In the genomic region with DNA sequence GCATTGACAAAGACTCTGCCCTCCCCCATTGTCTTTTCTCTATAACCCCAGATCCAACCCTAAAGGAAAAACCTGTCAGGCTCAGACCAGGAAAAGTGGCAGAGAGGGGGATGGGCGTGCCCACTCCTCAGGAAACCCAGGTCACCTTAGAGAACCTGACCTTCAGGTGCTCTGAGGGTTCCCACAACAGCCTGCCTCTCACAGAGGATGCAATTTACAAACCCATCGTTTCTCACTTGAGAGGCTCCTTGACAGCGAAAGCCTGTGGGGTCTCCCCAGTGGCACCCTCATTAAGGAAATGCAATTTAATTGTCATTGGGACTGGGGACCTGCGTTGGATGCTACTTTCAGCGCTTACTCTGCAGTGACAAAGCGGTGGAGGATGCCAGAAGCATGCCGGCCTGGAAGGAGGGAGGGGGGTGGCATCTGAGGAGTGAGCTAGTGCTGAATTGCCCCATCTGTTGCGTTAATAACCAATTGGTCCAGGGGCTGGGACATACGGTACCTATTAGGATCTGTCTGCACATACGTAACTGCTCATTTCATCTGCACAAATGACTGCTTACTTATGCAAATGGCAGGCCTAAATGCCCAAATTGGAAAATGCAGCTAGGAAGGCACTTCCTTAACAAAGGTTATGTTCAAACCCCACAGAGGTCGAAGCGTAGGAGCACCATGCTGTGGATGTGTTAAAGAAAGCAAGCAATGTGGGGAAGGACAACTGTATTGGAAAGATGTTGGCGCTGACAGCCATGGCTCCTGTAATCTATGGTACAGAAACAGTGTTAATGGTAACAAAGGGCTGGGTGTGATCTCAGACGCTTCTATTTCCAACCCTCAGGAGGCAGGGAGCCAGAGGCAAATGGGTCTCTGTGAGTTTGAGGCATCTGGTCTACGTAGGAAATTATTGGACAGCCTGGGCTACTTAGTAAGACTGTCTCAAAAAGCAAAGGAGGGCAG, we compare ENCODE assay signal across 13 mouse cellular contexts. TPM values are rescaled to one million over a fixed set of nuclear protein-coding genes. Genes with fewer than 3 reads are reported as not detected.
DNase-seq lines count a peak whose midpoint lies in the region; ATAC-seq lines count a peak whose summit lies in the region.
"Had no signal": no experiment of that assay in that cellular context is flagged by ENCODE, and none has a peak within 500 bp of the region (broad histone marks: within the 10 kb centered on the region; RNA-seq: fewer than 3 reads in every experiment).

No protein-coding gene starts in this region.

- H3K4me2 ChIP-seq in embryonic facial prominence, embryonic 15.5 days (replicated peaks), result no peak overlapping the region
- H3K4me2 ChIP-seq in hindbrain, embryonic 16.5 days (ENCODE audit: low read length), result no peak overlapping the region
- no peak overlapping the region for H3K4me2 ChIP-seq in neural tube, embryonic 12.5 days (replicated peaks)
- H3K4me2 ChIP-seq: heart, embryonic 11.5 days; intestine, embryonic 15.5 days had no signal

- H3K27me3 ChIP-seq in embryonic facial prominence, embryonic 15.5 days, result no peaks in the 10 kb centered on the region; the same call in 1 of the 2 replicates
- no peaks in the 10 kb centered on the region for H3K27me3 ChIP-seq in hindbrain, embryonic 16.5 days (replicated peaks; ENCODE audit: control insufficient read depth, insufficient read depth, low read length)
- no peaks in the 10 kb centered on the region for H3K27me3 ChIP-seq in neural tube, embryonic 12.5 days (replicated peaks)
- H3K27me3 ChIP-seq: intestine, embryonic 15.5 days had no signal

- H3K4me1 ChIP-seq in embryonic facial prominence, embryonic 15.5 days, result peaks cover 9% of the 10 kb centered on the region; the same call in 1 of the 2 replicates
- H3K4me1 ChIP-seq in hindbrain, embryonic 16.5 days (ENCODE audit: control insufficient read depth, insufficient read depth, low read depth, low read length), result peaks cover 28% of the 10 kb centered on the region
- peaks cover 27% of the 10 kb centered on the region for H3K4me1 ChIP-seq in neural tube, embryonic 12.5 days

- no peak overlapping the region for H3K27ac ChIP-seq in embryonic facial prominence, embryonic 15.5 days (replicated peaks)
- H3K27ac ChIP-seq in hindbrain, embryonic 16.5 days (ENCODE audit: low read depth, low read length), result peak overlapping the region; percentile 60
- H3K27ac ChIP-seq in neural tube, embryonic 12.5 days, result peak overlapping the region; percentile 23; the same call in 1 of the 2 replicates
- H3K27ac ChIP-seq: intestine, embryonic 15.5 days had no signal

- H3K36me3 ChIP-seq in embryonic facial prominence, embryonic 15.5 days, result no peaks in the 10 kb centered on the region
- H3K36me3 ChIP-seq in hindbrain, embryonic 16.5 days (ENCODE audit: control insufficient read depth, insufficient read depth, low read length), result no peaks in the 10 kb centered on the region
- H3K36me3 ChIP-seq in neural tube, embryonic 12.5 days, result no peaks in the 10 kb centered on the region
- H3K36me3 ChIP-seq: intestine, embryonic 15.5 days had no signal

- peak; percentile 64; the same call in 1 of the 2 replicates for ATAC-seq in embryonic facial prominence, embryonic 15.5 days (ENCODE audit: insufficient number of reproducible peaks, low FRiP score, low TSS enrichment, low read depth)
- ATAC-seq in hindbrain, embryonic 16.5 days, result peak; percentile 80
- ATAC-seq in neural tube, embryonic 12.5 days (ENCODE audit: low FRiP score, low read depth), result peak; percentile 71
- ATAC-seq: intestine, embryonic 15.5 days had no signal

- no peak overlapping the region for H3K9ac ChIP-seq in embryonic facial prominence, embryonic 15.5 days
- no peak overlapping the region; the same call in 1 of the 2 replicates for H3K9ac ChIP-seq in hindbrain, embryonic 16.5 days (ENCODE audit: low read depth, low read length)
- no peak overlapping the region for H3K9ac ChIP-seq in neural tube, embryonic 12.5 days
- H3K9ac ChIP-seq: intestine, embryonic 15.5 days had no signal

- DNase-seq in heart, adult 11 months, result peak; percentile 76
- DNase-seq in heart, postnatal 14 days, result no peak
- no peak for DNase-seq in adrenal gland, adult (ENCODE audit: inconsistent age in 2 of 2, low spot score in 1 of 2)
- DNase-seq in yolk sac, embryonic 10.5 days (ENCODE audit: low spot score), result no peak
- DNase-seq in retina, postnatal 1 day, result no peak

- WGBS in embryonic facial prominence, embryonic 15.5 days, result 47% methylated on average over 15 of the region's 15 CpGs
- 35% methylated on average over 15 of the region's 15 CpGs for WGBS in hindbrain, embryonic 16.5 days
- 37% methylated on average over 15 of the region's 15 CpGs for WGBS in neural tube, embryonic 12.5 days

- H3K9me3 ChIP-seq in embryonic facial prominence, embryonic 15.5 days (replicated peaks), result no peaks in the 10 kb centered on the region
- H3K9me3 ChIP-seq in hindbrain, embryonic 16.5 days (ENCODE audit: control insufficient read depth, low read length), result no peaks in the 10 kb centered on the region
- H3K9me3 ChIP-seq in neural tube, embryonic 12.5 days, result no peaks in the 10 kb centered on the region
- H3K9me3 ChIP-seq: intestine, embryonic 15.5 days had no signal

- H3K4me3 ChIP-seq in embryonic facial prominence, embryonic 15.5 days (replicated peaks), result no peak overlapping the region
- no peak overlapping the region for H3K4me3 ChIP-seq in hindbrain, embryonic 16.5 days (ENCODE audit: low read length)
- H3K4me3 ChIP-seq in neural tube, embryonic 12.5 days, result no peak overlapping the region
- H3K4me3 ChIP-seq: intestine, embryonic 15.5 days had no signal

- intact Hi-C loops in heart, postnatal 14 days (cut with DNase I), result no loop called here

RNA-seq across cellular contexts. Expression of a gene that starts 58.2 kb away (rescaled TPM):
- under 1 TPM in 1 of 2 experiments, not detected in 1; 0.61 TPM for total RNA-seq in heart, postnatal 14 days (2021)
- polyA plus RNA-seq in embryonic facial prominence, embryonic 15.5 days (2015; fragmentation: Nextera tagmentation; extraction: Ambion mirVana), result 0.08 and 0.13 TPM in 2 replicates
- not detected in 2 replicates for polyA plus RNA-seq in hindbrain, embryonic 16.5 days (2015; fragmentation: Nextera tagmentation; extraction: Ambion mirVana)
- polyA plus RNA-seq in neural tube, embryonic 12.5 days (2016; fragmentation: Nextera tagmentation; extraction: Ambion mirVana), result 0.08 TPM in 1 of 2 replicates, not detected in the other
- total RNA-seq: layer of hippocampus, postnatal 36 days; megakaryocyte, adult 5-6 weeks had no signal
- polyA plus RNA-seq: heart, embryonic 11.5 days; liver, embryonic 16.5 days had no signal
